Comparison of ENCODE assay signal across 8 mouse cellular contexts in the genomic region with DNA sequence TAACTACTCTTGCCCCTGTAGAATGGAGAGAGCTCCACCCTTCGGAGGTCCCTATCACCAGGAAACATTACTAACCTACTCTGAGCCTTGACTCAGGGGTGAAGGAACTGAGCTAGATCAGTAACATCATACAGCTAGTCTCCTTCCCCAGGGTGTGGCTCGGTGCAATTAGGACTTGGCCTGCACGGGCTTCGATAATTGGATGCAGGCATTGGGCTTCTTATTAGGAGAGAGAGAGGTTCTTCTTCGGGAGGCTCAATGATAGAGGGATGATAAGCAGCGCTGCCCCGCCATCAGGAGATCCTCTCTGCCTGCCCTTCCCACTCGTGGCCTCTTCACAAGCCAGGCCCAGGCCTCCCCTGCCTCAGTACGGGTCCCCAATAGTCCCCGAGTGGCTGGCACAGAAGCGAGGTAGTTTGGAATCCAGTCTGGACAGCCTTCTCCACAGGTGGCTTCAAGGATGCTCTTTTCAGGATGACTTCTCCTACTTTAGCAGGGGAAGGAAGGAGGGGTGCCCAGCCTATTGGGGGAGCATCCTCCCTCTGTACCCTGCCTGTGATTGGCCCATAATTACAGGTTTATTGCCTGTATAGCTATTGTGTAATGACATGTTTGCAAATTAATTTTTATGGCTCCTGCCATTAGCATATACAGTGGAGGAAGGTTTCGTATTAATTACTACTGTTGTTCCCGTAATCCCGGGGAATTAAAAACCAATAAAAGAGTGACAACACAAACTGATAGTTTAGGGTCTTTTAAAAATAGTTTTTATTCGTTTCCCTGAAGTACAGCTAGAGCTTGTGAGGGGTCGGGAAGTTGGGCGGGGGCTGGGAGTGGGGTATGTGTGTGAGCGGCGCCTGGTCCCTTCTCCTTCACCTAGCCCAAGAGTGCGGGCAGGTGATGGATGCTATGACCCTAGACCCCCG.
A peak's percentile ranks its signal among the peaks of the same experiment; 100 is the strongest.
DNase-seq lines count a peak whose midpoint lies in the region; ATAC-seq and TF ChIP-seq lines count a peak whose summit lies in the region.

No protein-coding gene starts in this region.

- no peaks in the 10 kb centered on the region for H3K9me3 ChIP-seq in kidney, embryonic 14.5 days (ENCODE audit: control insufficient read depth, low read length)
- no peaks in the 10 kb centered on the region for H3K9me3 ChIP-seq in midbrain, embryonic 16.5 days (replicated peaks; ENCODE audit: control insufficient read depth, low read length, poor library complexity, severe bottlenecking)

- no peak for ATAC-seq in kidney, embryonic 14.5 days (ENCODE audit: low FRiP score, low TSS enrichment)
- 0 out of 2 replicates have a peak, but pooled peaks have one; percentile 1 for ATAC-seq in midbrain, embryonic 16.5 days

- no peaks in the 10 kb centered on the region for H3K36me3 ChIP-seq in kidney, embryonic 14.5 days (ENCODE audit: control insufficient read depth, insufficient read depth, low read length)
- no peaks in the 10 kb centered on the region for H3K36me3 ChIP-seq in midbrain, embryonic 16.5 days (ENCODE audit: control insufficient read depth, insufficient read depth, low read length)

- no peak for TF ChIP-seq CTCF in cerebellum, adult 2 months (IDR thresholded peaks at IDR 0.05; ENCODE audit: borderline replicate concordance, insufficient read depth, low read depth, low read length)

- H3K27me3 ChIP-seq in kidney, embryonic 14.5 days (ENCODE audit: control insufficient read depth, insufficient read depth, low read length), result no peaks in the 10 kb centered on the region; the same call in 1 of the 2 replicates
- no peaks in the 10 kb centered on the region for H3K27me3 ChIP-seq in midbrain, embryonic 16.5 days (ENCODE audit: control insufficient read depth, insufficient read depth, low read depth, low read length)
- H3K27me3 ChIP-seq in cerebellum, adult 2 months (ENCODE audit: control insufficient read depth, insufficient read depth, low read length), result no peaks in the 10 kb centered on the region

- peak overlapping the region; percentile 88; the same call in 1 of the 2 replicates for H3K9ac ChIP-seq in kidney, embryonic 14.5 days (ENCODE audit: low read depth, low read length)
- H3K9ac ChIP-seq in midbrain, embryonic 16.5 days (ENCODE audit: low read depth, low read length), result peak overlapping the region; percentile 94

- H3K4me3 ChIP-seq in kidney, embryonic 14.5 days (ENCODE audit: low read length), result peak overlapping the region; percentile 85; the same call in 1 of the 2 replicates
- H3K4me3 ChIP-seq in midbrain, embryonic 16.5 days (ENCODE audit: low read depth, low read length), result peak overlapping the region; percentile 76
- no peak overlapping the region for H3K4me3 ChIP-seq in cerebellum, adult 2 months (replicated peaks; ENCODE audit: insufficient read depth, low read depth, low read length)

- no peak for TF ChIP-seq POLR2A in cerebellum, adult 2 months (IDR thresholded peaks at IDR 0.05; ENCODE audit: borderline replicate concordance, insufficient read depth, low read length)

- H3K4me2 ChIP-seq in kidney, embryonic 14.5 days (replicated peaks; ENCODE audit: low read depth, low read length), result peak overlapping the region; percentile 95
- peak overlapping the region; percentile 89 for H3K4me2 ChIP-seq in midbrain, embryonic 16.5 days (ENCODE audit: low read length)

- DNase-seq in kidney, postnatal 25 days, result no peak
- DNase-seq in c-Kit-positive CD71-positive TER-119-positive erythroid progenitor cells, embryonic 14.5 days (ENCODE audit: low spot score), result peak; percentile 86
- DNase-seq in induced T-regulatory cell, adult 2 months (ENCODE audit: low read depth), result peak; percentile 32
- DNase-seq in cerebellum, adult 2 months, result no peak
- no peak for DNase-seq in frontal cortex, postnatal 10 days (ENCODE audit: low spot score in 2 of 2)
- no peak for DNase-seq in thymus, adult 18-20 months

- peak overlapping the region; percentile 98; the same call in 1 of the 2 replicates for H3K27ac ChIP-seq in kidney, embryonic 14.5 days (ENCODE audit: low read depth, low read length)
- peak overlapping the region; percentile 99 for H3K27ac ChIP-seq in midbrain, embryonic 16.5 days (ENCODE audit: low read length)
- no peak overlapping the region for H3K27ac ChIP-seq in cerebellum, adult 2 months (ENCODE audit: insufficient read depth, low read length)

- 19% methylated on average over 21 of the region's 21 CpGs for WGBS in kidney, embryonic 14.5 days
- 20% methylated on average over 21 of the region's 21 CpGs for WGBS in midbrain, embryonic 16.5 days
- WGBS in cerebellum, adult 2 months, result 62% methylated on average over 21 of the region's 21 CpGs

- peaks cover 48% of the 10 kb centered on the region for H3K4me1 ChIP-seq in kidney, embryonic 14.5 days (ENCODE audit: control insufficient read depth, insufficient read depth, low read length)
- peaks cover 35% of the 10 kb centered on the region for H3K4me1 ChIP-seq in midbrain, embryonic 16.5 days (ENCODE audit: control insufficient read depth, insufficient read depth, low read length)
- peaks cover 13% of the 10 kb centered on the region for H3K4me1 ChIP-seq in cerebellum, adult 2 months (ENCODE audit: control insufficient read depth, insufficient read depth, low read length)

Comparison
In these comparisons a context has a peak if more than half of its experiments do, and no peak if none do; other contexts are left out.
1. DNase-seq: peak in c-Kit-positive CD71-positive TER-119-positive erythroid progenitor cells, embryonic 14.5 days (single experiment) and induced T-regulatory cell, adult 2 months (single experiment); none in kidney, postnatal 25 days (0 of 2), cerebellum, adult 2 months (0 of 2), frontal cortex, postnatal 10 days (0 of 2) and thymus, adult 18-20 months (0 of 2).